Mouse (Mus musculus) lung, embryonic 14.5 days (tissue): ENCODE results near the gene Slk. TPM values are rescaled to one million over a fixed set of nuclear protein-coding genes. Genes with fewer than 3 reads are reported as not detected.

ENCODE experiments used
- ATAC-seq: fragments of 200-750 bp; cut with Nextera tagmentation; 2 replicates; pipeline ENCODE4 v1.8.0; 2017; ENCODE audit warnings: mild to moderate bottlenecking, moderate TSS enrichment, moderate library complexity; ENCODE audit not compliant: insufficient read depth
- DNase-seq: peaks from one replicate; pipeline ENCODE4 v3.0.0-alpha.2; 2015
- H3K27ac ChIP-seq: fragments of 300-500 bp; sonication (generic); 2 replicates; pipeline ENCODE4 v1.5.1; 2014; ENCODE audit warnings: low read depth, mild to moderate bottlenecking, moderate library complexity
- H3K27me3 ChIP-seq: fragments of 300-500 bp; sonication (generic); 2 replicates; pipeline ENCODE4 v1.6.1; 2014; ENCODE audit warnings: low read length, control low read depth; ENCODE audit not compliant: insufficient read depth
- H3K36me3 ChIP-seq: fragments of 300-500 bp; sonication (generic); 2 replicates; pipeline ENCODE4 v1.6.1; 2014; ENCODE audit warnings: control low read depth; ENCODE audit not compliant: insufficient read depth
- H3K4me1 ChIP-seq: fragments of 300-500 bp; sonication (generic); 2 replicates; pipeline ENCODE4 v1.6.1; 2014; ENCODE audit warnings: antibody characterized with exemption, control low read depth; ENCODE audit not compliant: insufficient read depth
- H3K4me2 ChIP-seq: fragments of 300-500 bp; sonication (generic); 2 replicates; pipeline ENCODE4 v1.6.1; 2014; ENCODE audit warnings: mild to moderate bottlenecking
- H3K4me3 ChIP-seq: fragments of 300-500 bp; sonication (generic); 2 replicates; pipeline ENCODE4 v1.5.1; 2014; ENCODE audit warnings: low read depth, low read length
- H3K9ac ChIP-seq: fragments of 300-500 bp; sonication (generic); 2 replicates; pipeline ENCODE4 v1.6.1; 2014
- H3K9me3 ChIP-seq: fragments of 300-500 bp; sonication (generic); 2 replicates; pipeline ENCODE4 v1.6.1; 2016; ENCODE audit warnings: low read depth, low read length, control low read depth
- CTCF ChIP-seq: IDR thresholded peaks from 2 replicates; pipeline ENCODE4 v1.5.1; 2016; ENCODE audit warnings: antibody characterized with exemption, low read depth
- WGBS: fragments of 180-500 bp; shearing (Covaris S2); extraction: QIAGEN DNeasy Blood & Tissue Kit; methylation state at CpG from one replicate; pipeline ENCODE4 v1.1.7; 2014; 5-methylcytosine and 5-hydroxymethylcytosine counted together
- polyA plus RNA-seq: library from polyadenylated mRNA; unstranded; fragments of >200 nt; fragmentation: Nextera tagmentation; extraction: Ambion mirVana; gene quantifications from 2 replicates; pipeline ENCODE4 v1.2.1, GENCODE M21; 2014

Slk gene
- polyA plus RNA-seq, result 20.6 and 21.2 TPM in 2 replicates

GRCm38 (mm10) chr19:47579225-47579787, at the start of gene Slk:
Gene Slk (plus strand): TSS chr19:47579678.
- peak within 1 kb of the TSS; percentile 93 for H3K9ac ChIP-seq
- ATAC-seq (peak; percentile 93), DNase-seq (peak; percentile 94)
- no peak for TF ChIP-seq CTCF
- H3K36me3 ChIP-seq, result no peaks in the 10 kb centered on the region
- H3K4me2 ChIP-seq, result peak within 1 kb of the TSS; percentile 75
- peak within 1 kb of the TSS; percentile 98 for H3K27ac ChIP-seq
- under 1% methylated on average over 75 of the region's 83 CpGs for WGBS
- no peaks in the 10 kb centered on the region for H3K9me3 ChIP-seq
- H3K4me1 ChIP-seq, result peaks cover 6% of the 10 kb centered on the region; the same call in 1 of the 2 replicates
- H3K4me3 ChIP-seq, result peak within 1 kb of the TSS; percentile 79
- no peaks in the 10 kb centered on the region for H3K27me3 ChIP-seq

- H3K27me3 ChIP-seq, result no peaks in the 10 kb centered on the region
- DNase-seq (no peak), ATAC-seq (no peak)
- TF ChIP-seq CTCF, result no peak
- 84% methylated on average over 5 of the region's 5 CpGs for WGBS
- no peak overlapping the region for H3K4me2 ChIP-seq
- peaks cover 4% of the 10 kb centered on the region for H3K4me1 ChIP-seq
- H3K4me3 ChIP-seq, result no peak overlapping the region
- peaks cover 24% of the 10 kb centered on the region; the same call in 1 of the 2 replicates for H3K36me3 ChIP-seq
- no peak overlapping the region for H3K9ac ChIP-seq
- no peak overlapping the region for H3K27ac ChIP-seq
- H3K9me3 ChIP-seq, result no peaks in the 10 kb centered on the region
These were observed 48.2 kb upstream of the Slk start for GRCm38 (mm10) chr19:47531309-47531708.

GRCm38 (mm10) chr19:47532449-47532848, 47.0 kb upstream of the Slk start:
- Histone ChIP-seq H3K9ac (no peak overlapping the region), H3K36me3 (peaks cover 21% of the 10 kb centered on the region; the same call in 1 of the 2 replicates), H3K4me1 (peaks cover 7% of the 10 kb centered on the region), H3K4me3 (no peak overlapping the region), H3K27ac (no peak overlapping the region), H3K27me3 (no peaks in the 10 kb centered on the region), H3K4me2 (no peak overlapping the region), H3K9me3 (no peaks in the 10 kb centered on the region)
- DNase-seq (no peak), ATAC-seq (no peak)
- WGBS, result 85% methylated on average over 3 of the region's 3 CpGs
- peak; percentile 58 for TF ChIP-seq CTCF

- Histone ChIP-seq H3K36me3 (peaks cover 14% of the 10 kb centered on the region; the same call in 1 of the 2 replicates), H3K9ac (no peak overlapping the region), H3K27me3 (no peaks in the 10 kb centered on the region), H3K4me2 (no peak overlapping the region), H3K27ac (no peak overlapping the region), H3K4me3 (no peak overlapping the region), H3K4me1 (peaks cover 23% of the 10 kb centered on the region), H3K9me3 (no peaks in the 10 kb centered on the region)
- no peak for TF ChIP-seq CTCF
- 61% methylated on average over 1 of the region's 1 CpGs for WGBS
- DNase-seq (peak; percentile 48), ATAC-seq (no peak)
These were observed 45.3 kb upstream of the Slk start for GRCm38 (mm10) chr19:47534131-47534530.

GRCm38 (mm10) chr19:47536521-47537299, 42.8 kb upstream of the Slk start:
- H3K4me2 ChIP-seq, result peak overlapping the region; percentile 92
- DNase-seq, result peak; percentile 100
- H3K4me3 ChIP-seq, result peak overlapping the region; percentile 55
- no peaks in the 10 kb centered on the region for H3K27me3 ChIP-seq
- TF ChIP-seq CTCF, result no peak
- peak overlapping the region; percentile 67 for H3K9ac ChIP-seq
- H3K4me1 ChIP-seq, result peaks cover 24% of the 10 kb centered on the region
- WGBS, result 2% methylated on average over 39 of the region's 39 CpGs
- H3K36me3 ChIP-seq, result peaks cover 10% of the 10 kb centered on the region; the same call in 1 of the 2 replicates
- ATAC-seq, result peak; percentile 97
- peak overlapping the region; percentile 94 for H3K27ac ChIP-seq
- no peaks in the 10 kb centered on the region for H3K9me3 ChIP-seq

- 2% methylated on average over 10 of the region's 10 CpGs for WGBS
- Histone ChIP-seq H3K4me3 (peak within 1 kb of the TSS; percentile 55), H3K4me1 (peaks cover 24% of the 10 kb centered on the region), H3K27me3 (no peaks in the 10 kb centered on the region), H3K4me2 (peak within 1 kb of the TSS; percentile 92), H3K9me3 (no peaks in the 10 kb centered on the region), H3K36me3 (peaks cover 10% of the 10 kb centered on the region; the same call in 1 of the 2 replicates), H3K9ac (peak within 1 kb of the TSS; percentile 67), H3K27ac (peak within 1 kb of the TSS; percentile 94)
- no peak for DNase-seq
- peak; percentile 53 for ATAC-seq
- TF ChIP-seq CTCF, result no peak
These were observed 42.1 kb upstream of the Slk start, which contains the start of gene Stn1 for GRCm38 (mm10) chr19:47537300-47537792. Gene Stn1 (minus strand): TSS chr19:47537507.

- peak; percentile 48 for DNase-seq
These were observed 41.6 kb upstream of the Slk start for GRCm38 (mm10) chr19:47537879-47538278.

More at GRCm38 (mm10) chr19:47537879-47538278, 41.6 kb upstream of the Slk start:
- Histone ChIP-seq H3K4me2 (peak overlapping the region; percentile 92), H3K9ac (peak overlapping the region; percentile 55), H3K9me3 (no peaks in the 10 kb centered on the region), H3K4me3 (peak overlapping the region; percentile 55; the same call in 1 of the 2 replicates), H3K4me1 (peaks cover 24% of the 10 kb centered on the region), H3K36me3 (peaks cover 4% of the 10 kb centered on the region; the same call in 1 of the 2 replicates), H3K27me3 (no peaks in the 10 kb centered on the region), H3K27ac (peak overlapping the region; percentile 94)
- no peak for ATAC-seq
- no peak for TF ChIP-seq CTCF
- WGBS, result 57% methylated on average over 6 of the region's 6 CpGs
